Mouse (Mus musculus) testis, adult 10 weeks (tissue): ENCODE measurements around the gene Kcnj10. TPM values are rescaled to one million over a fixed set of nuclear protein-coding genes. Genes with fewer than 3 reads are reported as not detected.

ENCODE experiments used
- polyA plus RNA-seq: library from polyadenylated mRNA; stranded (reverse); fragments of 350-450 nt; fragmentation: Illumina TruSeq; extraction: RNeasy Lipid Tissue Mini Kit (QIAGEN cat#74804); gene quantifications from one replicate; pipeline ENCODE4 v1.2.3, GENCODE M21; 2014; ENCODE audit warnings: low read depth, low replicate concordance

Kcnj10 gene
- 0.10 TPM for polyA plus RNA-seq

DNA sequence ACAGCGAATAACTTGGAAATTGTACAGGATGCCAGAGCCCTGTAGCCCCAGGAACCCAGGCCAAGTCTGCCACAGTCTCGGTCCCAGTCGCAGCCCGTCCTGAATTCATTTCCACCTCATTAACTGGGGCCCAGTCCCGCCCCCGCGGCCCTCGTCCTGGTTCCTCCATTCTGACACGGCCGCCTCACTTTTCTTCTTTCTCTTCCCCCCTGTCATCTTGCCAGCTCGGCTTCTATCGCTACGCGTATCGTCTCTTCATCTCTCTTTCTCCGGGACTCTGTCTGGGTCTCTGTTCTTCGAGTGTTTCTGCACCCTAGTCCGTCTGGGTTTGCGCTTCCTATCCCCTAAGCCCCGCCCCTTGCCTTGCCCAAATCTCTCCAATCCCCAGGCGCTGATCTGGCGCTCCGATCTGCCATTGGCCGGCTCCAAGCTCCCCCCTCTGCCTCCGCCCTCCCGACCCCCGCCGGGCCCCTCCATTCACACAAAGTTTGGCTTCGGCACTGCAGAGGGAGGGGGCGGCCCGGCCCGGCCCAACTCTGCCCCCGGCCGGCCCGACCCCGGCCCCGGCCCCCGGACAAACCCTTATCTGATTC lies at the start of gene Kcnj10:
Gene Kcnj10, plus strand, starts transcription at position 482 of the 593 bp plus-strand sequence.

DNA sequence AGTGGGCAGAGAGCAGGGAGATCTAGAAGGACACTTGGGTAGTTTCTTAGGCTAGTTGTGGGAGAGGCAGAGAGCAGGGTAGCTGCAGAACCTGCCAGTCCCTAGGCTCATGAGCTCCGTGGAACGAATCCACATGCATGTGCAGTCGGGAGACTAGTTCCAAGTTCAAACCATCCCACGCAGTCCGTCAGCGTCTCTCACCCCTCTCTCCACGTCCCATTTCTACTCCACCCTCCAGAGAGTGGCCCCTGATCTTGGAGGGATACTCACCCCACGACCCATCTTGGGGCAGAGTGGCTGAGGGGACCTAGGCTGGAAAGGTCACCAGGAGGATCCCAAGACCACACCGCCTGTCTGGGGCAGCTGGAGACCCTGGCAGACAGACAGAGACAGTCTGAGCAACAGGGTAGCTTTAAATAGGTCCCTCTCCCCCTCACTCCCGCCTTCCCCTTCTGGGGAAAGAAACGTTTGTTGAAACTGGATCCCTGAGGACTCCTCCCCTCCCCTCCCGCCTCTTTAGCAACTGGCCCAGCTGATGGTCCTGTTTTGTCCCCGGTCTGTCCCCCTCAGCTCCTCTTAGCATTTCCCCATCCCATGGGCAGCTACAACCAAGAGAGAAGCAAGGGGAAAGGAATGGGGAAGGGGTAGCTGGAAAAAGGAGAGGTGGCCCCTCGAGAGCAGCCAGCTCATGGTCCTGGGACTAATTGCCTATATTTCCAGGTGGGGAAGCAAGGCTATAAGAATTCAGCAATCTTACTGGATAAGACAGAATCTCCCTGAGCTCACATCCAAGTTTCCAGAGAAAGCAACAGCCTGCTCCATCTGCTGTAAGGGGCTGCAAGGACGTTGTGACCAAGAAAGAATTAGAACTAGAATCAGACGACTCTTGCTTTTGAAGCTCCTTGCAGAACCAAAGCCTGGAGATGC lies 43.1 kb upstream of the Kcnj10 start, which contains the start of gene Atp1a2:
Gene Atp1a2, minus strand, starts transcription at position 454 of the 927 bp plus-strand sequence.

DNA sequence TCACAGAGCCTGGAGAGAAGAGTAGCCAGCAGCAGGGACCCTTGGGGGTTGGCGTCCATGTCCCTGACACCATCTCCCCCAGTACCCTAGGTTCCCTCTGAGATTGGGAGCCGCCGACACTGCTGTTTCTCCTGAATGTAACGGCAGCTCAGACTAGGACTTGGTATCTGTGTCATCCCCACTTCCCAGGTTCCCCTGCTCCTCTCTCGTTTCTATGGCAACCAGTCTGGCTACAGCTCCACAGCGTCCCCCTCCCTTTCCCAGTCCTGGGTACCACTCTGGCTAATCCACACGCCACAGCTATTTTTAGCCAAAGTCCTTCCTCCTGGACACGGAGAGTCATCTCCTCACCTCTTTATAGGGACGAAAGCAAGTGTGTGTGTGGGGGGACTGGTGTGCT lies 11.9 kb upstream of the Kcnj10 start, which contains the start of gene Kcnj9:
Gene Kcnj9, minus strand, starts transcription at position 188 of the 400 bp plus-strand sequence.

DNA sequence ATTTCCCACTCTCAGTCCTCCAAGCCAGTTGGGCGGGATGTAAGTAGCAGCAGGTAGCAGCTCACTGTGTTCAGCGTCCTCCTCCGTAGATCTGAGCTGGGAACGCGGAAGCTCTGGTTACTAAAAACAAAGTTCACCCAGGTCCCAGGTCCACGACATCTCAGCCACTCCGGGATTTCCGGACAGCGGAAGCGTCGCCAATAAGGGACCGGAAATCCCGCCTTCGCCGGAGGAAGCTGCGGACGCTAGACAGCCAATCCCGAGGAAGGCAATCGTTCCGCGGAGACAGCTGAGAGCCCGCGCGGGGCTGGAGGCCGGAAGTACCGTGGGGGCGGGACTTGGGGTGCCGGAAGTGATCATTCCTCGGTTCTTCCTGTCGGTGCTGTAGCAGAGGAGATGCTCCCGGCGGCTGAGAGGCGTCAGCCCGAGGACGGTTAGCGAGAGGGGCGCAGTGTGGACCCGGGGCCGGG lies 35.2 kb downstream of the Kcnj10 start, which contains the start of gene Pigm:
Gene Pigm, plus strand, starts transcription at position 349 of the 470 bp plus-strand sequence.

Other genes with a start within 250 kb of the Kcnj10 start
- 19.4 TPM for gene Pex19, start 214.5 kb upstream of the Kcnj10 start, polyA plus RNA-seq
- 73.1 TPM for gene Dcaf8, start 193.1 kb upstream of the Kcnj10 start, polyA plus RNA-seq
- gene Pea15a, start 134.4 kb upstream of the Kcnj10 start, polyA plus RNA-seq: 19.4 TPM
- gene Casq1, start 121.3 kb upstream of the Kcnj10 start, polyA plus RNA-seq: 4.4 TPM
- 286 TPM for gene Atp1a4, start 82.8 kb upstream of the Kcnj10 start, polyA plus RNA-seq
- gene Igsf8, start 79.6 kb upstream of the Kcnj10 start, polyA plus RNA-seq: 0.74 TPM
- 9.5 TPM for gene Atp1a2, start 43.1 kb upstream of the Kcnj10 start, polyA plus RNA-seq
- gene Kcnj9, start 11.9 kb upstream of the Kcnj10 start, polyA plus RNA-seq: 8.4 TPM
- gene Pigm, start 35.3 kb downstream of the Kcnj10 start, polyA plus RNA-seq: 6.7 TPM
- 5.3 TPM for gene Slamf9, start 134.1 kb downstream of the Kcnj10 start, polyA plus RNA-seq
- 1.2 TPM for gene Igsf9, start 140.6 kb downstream of the Kcnj10 start, polyA plus RNA-seq
- gene Tagln2, start 158.8 kb downstream of the Kcnj10 start, polyA plus RNA-seq: 1.6 TPM
- 213 TPM for gene Cfap45, start 179.6 kb downstream of the Kcnj10 start, polyA plus RNA-seq
- 0.11 TPM for gene Vsig8, start 214.7 kb downstream of the Kcnj10 start, polyA plus RNA-seq
- not detected for gene Slamf8, start 249.4 kb downstream of the Kcnj10 start, polyA plus RNA-seq